Mouse (Mus musculus): Measurements from ENCODE around the gene Taar7d. TPM values are rescaled to one million over a fixed set of nuclear protein-coding genes. Genes with fewer than 3 reads are reported as not detected.

The Taar7d gene
- polyA plus RNA-seq, 1 experiment: not detected

DNA sequence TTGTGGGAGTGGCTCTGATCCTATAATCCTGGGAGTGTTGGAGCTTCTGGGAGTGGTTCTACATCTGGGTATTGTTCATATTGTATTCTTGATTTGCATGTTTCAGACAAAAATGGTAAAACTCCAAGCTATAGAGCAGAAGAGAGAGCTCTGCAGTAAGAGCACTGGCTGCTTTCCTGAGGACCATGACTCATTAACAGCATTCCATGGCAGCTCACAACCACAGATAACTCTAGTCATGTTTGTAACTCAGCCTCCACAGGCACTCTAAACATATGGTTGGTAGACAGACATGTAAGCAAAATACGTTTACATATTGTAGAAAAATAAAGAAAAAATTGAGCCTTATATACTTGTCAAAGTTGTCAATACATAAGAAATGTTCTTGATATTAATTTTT lies 20.6 kb upstream of the Taar7d start:
- TF ChIP-seq CTCF (IDR thresholded peaks at IDR 0.05; ENCODE audit: control insufficient read depth, insufficient read depth, insufficient replicate concordance, low read depth, low read length) (no peak), POLR2A (IDR thresholded peaks at IDR 0.05; ENCODE audit: control insufficient read depth, low read depth, low read length) (no peak)

DNA sequence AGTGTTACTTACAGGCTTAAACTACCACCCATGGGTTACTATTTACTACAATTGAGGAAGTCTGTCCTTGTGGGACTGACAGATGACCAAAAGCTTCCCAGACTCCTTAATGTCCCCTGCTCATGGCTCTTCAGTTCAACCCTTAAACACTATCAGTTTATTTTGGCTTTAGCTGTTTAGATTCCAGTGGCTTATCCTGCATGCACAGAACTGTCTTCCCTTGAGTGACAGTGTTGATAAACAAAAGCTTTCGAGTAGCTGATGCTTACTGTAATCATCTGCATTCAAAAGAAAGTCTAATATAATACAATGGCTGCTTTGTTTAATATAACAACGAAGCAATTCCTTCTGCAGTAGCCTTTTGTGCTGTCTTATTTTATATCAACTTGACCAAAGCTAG lies 20.0 kb upstream of the Taar7d start:
- no peak overlapping the region for H3K27ac ChIP-seq (ENCODE audit: control insufficient read depth, insufficient read depth, low read depth, low read length)
- no peak overlapping the region for H3K4me3 ChIP-seq (ENCODE audit: control insufficient read depth, low read depth, low read length)
- no peak for TF ChIP-seq CTCF (IDR thresholded peaks at IDR 0.05; ENCODE audit: control insufficient read depth, insufficient read depth, insufficient replicate concordance, low read depth, low read length)
- no peak for TF ChIP-seq POLR2A (IDR thresholded peaks at IDR 0.05; ENCODE audit: control insufficient read depth, low read depth, low read length)
- no peaks in the 10 kb centered on the region for H3K4me1 ChIP-seq (ENCODE audit: control insufficient read depth, insufficient read depth, low read length)
- no peaks in the 10 kb centered on the region for H3K36me3 ChIP-seq (ENCODE audit: control insufficient read depth, insufficient read depth, low read length)
- H3K27me3 ChIP-seq (ENCODE audit: control insufficient read depth, insufficient read depth, low read length): no peaks in the 10 kb centered on the region

More for the DNA sequence above, 20.6 kb upstream of the Taar7d start:
- no peaks in the 10 kb centered on the region for H3K36me3 ChIP-seq (ENCODE audit: control insufficient read depth, insufficient read depth, low read length)
- no peak overlapping the region for H3K4me3 ChIP-seq (ENCODE audit: control insufficient read depth, low read depth, low read length)
- H3K27me3 ChIP-seq (ENCODE audit: control insufficient read depth, insufficient read depth, low read length): no peaks in the 10 kb centered on the region
- H3K4me1 ChIP-seq (ENCODE audit: control insufficient read depth, insufficient read depth, low read length): no peaks in the 10 kb centered on the region
- H3K27ac ChIP-seq (ENCODE audit: control insufficient read depth, insufficient read depth, low read depth, low read length): no peak overlapping the region

DNA sequence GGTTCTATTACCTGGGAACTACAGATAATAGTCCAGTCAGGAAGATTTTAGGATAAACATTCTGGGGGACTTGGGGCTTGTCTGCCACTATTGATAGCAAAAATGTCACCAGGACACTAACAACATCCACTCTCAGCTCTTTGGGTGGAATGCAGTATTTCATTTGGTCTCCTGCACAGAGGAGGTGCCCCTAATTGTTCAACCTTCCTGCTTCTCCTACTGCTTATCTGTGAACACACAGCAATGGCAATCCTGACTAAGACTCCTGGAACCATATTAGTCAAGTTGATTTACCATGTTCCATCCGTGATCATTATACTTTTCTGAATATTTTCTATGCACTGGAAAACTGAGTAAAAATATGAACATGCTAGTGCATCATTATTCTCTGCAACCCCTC lies 18.9 kb upstream of the Taar7d start:
- Histone ChIP-seq H3K4me1 (ENCODE audit: control insufficient read depth, insufficient read depth, low read length) (no peaks in the 10 kb centered on the region), H3K4me3 (ENCODE audit: control insufficient read depth, low read depth, low read length) (no peak overlapping the region), H3K27ac (ENCODE audit: control insufficient read depth, insufficient read depth, low read depth, low read length) (no peak overlapping the region), H3K27me3 (ENCODE audit: control insufficient read depth, insufficient read depth, low read length) (no peaks in the 10 kb centered on the region), H3K36me3 (ENCODE audit: control insufficient read depth, insufficient read depth, low read length) (no peaks in the 10 kb centered on the region)
- TF ChIP-seq CTCF (IDR thresholded peaks at IDR 0.05; ENCODE audit: control insufficient read depth, insufficient read depth, insufficient replicate concordance, low read depth, low read length) (no peak), POLR2A (IDR thresholded peaks at IDR 0.05; ENCODE audit: control insufficient read depth, low read depth, low read length) (no peak)

DNA sequence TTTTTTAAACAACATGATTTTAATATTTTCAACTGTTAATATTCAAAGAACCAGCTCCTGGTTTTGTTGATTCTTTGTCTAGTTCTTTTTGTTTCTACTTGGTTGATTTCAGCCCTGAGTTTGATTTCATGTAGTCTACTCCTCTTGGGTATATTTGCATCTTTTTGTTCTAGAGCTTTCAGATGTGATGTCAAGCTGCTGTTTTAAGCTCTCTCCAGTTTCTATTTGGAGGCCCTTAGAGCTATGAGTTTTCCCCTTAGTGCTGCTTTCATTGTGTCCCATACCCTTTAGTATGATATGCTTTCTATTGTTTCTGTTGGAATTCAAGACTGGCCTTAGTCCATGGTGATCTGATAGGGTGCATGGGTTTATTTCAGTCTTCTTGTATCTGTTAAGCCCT lies 4.3 kb downstream of the Taar7d start:
- H3K4me1 ChIP-seq (ENCODE audit: control insufficient read depth, insufficient read depth, low read length): no peaks in the 10 kb centered on the region
- TF ChIP-seq CTCF (IDR thresholded peaks at IDR 0.05; ENCODE audit: control insufficient read depth, insufficient read depth, insufficient replicate concordance, low read depth, low read length): no peak
- TF ChIP-seq POLR2A (IDR thresholded peaks at IDR 0.05; ENCODE audit: control insufficient read depth, low read depth, low read length): no peak
- H3K27me3 ChIP-seq (ENCODE audit: control insufficient read depth, insufficient read depth, low read length): no peaks in the 10 kb centered on the region
- H3K36me3 ChIP-seq (ENCODE audit: control insufficient read depth, insufficient read depth, low read length): no peaks in the 10 kb centered on the region
- no peak overlapping the region for H3K27ac ChIP-seq (ENCODE audit: control insufficient read depth, insufficient read depth, low read depth, low read length)
- no peak overlapping the region for H3K4me3 ChIP-seq (ENCODE audit: control insufficient read depth, low read depth, low read length)

DNA sequence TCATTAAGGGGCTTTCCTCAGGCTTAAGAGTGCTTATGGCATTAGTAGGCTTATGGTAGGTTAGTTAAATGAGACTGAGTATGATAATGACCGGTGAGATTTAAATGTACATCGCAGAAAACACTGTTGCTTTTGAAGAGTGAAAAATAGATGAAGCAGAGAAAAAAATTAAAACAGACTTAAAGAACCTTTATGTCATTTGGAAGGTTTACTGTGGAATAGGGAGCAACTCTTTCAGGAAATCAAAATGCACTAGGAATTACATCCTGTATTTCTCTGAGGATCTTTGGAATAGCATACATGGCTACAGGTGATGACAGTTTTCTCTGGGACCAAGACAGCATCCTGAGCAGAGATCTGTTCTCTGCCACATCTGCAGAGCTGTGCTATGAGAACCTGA lies 10.3 kb downstream of the Taar7d start, which contains the start of gene Taar7e:
Taar7e (plus strand) TSS at position 301 of the 400 bp plus-strand sequence.
- no peak within 1 kb of the TSS for H3K4me3 ChIP-seq (ENCODE audit: control insufficient read depth, low read depth, low read length)
- no peaks in the 10 kb centered on the region for H3K27me3 ChIP-seq (ENCODE audit: control insufficient read depth, insufficient read depth, low read length)
- H3K4me1 ChIP-seq (ENCODE audit: control insufficient read depth, insufficient read depth, low read length): no peaks in the 10 kb centered on the region
- H3K36me3 ChIP-seq (ENCODE audit: control insufficient read depth, insufficient read depth, low read length): no peaks in the 10 kb centered on the region
- H3K27ac ChIP-seq (ENCODE audit: control insufficient read depth, insufficient read depth, low read depth, low read length): no peak within 1 kb of the TSS
- TF ChIP-seq CTCF (IDR thresholded peaks at IDR 0.05; ENCODE audit: control insufficient read depth, insufficient read depth, insufficient replicate concordance, low read depth, low read length) (no peak), POLR2A (IDR thresholded peaks at IDR 0.05; ENCODE audit: control insufficient read depth, low read depth, low read length) (no peak)

DNA sequence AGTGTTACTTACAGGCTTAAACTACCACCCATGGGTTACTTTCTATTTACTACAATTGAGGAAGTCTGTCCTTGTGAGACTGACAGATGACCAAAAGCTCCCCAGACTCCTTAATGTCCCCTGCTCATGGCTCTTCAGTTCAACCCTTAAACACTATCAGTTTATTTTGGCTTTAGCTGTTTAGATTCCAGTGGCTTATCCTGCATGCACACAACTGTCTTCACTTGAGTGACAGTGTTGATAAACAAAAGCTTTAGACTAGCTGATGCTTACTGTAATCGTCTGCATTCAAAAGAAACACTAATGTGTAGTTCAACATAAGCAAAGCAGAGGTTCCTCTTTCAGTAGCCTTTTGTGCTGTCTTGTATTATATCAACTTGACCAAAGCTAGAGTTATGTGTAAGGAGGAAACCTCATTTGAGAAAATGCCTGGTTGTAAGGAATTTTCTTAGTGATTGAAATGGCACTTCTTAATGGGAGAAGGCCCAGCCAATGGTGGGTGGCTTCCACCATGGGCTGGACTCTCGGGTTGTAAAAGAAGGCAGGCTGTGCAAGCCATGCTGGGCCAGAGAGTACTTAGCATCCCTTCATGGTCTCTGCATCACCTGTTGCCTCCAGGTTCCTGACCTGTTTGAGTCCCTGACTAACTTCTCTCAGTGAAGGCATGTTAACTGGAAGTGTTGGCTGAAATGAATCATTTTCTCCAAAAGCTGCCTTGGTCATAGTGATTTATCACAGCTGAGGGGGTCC lies 13.3 kb downstream of the Taar7d start:
- H3K36me3 ChIP-seq (ENCODE audit: control insufficient read depth, insufficient read depth, low read length): no peaks in the 10 kb centered on the region
- no peak overlapping the region for H3K4me3 ChIP-seq (ENCODE audit: control insufficient read depth, low read depth, low read length)
- H3K27ac ChIP-seq (ENCODE audit: control insufficient read depth, insufficient read depth, low read depth, low read length): no peak overlapping the region
- H3K4me1 ChIP-seq (ENCODE audit: control insufficient read depth, insufficient read depth, low read length): no peaks in the 10 kb centered on the region
- H3K27me3 ChIP-seq (ENCODE audit: control insufficient read depth, insufficient read depth, low read length): no peaks in the 10 kb centered on the region
- TF ChIP-seq CTCF (IDR thresholded peaks at IDR 0.05; ENCODE audit: control insufficient read depth, insufficient read depth, insufficient replicate concordance, low read depth, low read length) (no peak), POLR2A (IDR thresholded peaks at IDR 0.05; ENCODE audit: control insufficient read depth, low read depth, low read length) (no peak)

DNA sequence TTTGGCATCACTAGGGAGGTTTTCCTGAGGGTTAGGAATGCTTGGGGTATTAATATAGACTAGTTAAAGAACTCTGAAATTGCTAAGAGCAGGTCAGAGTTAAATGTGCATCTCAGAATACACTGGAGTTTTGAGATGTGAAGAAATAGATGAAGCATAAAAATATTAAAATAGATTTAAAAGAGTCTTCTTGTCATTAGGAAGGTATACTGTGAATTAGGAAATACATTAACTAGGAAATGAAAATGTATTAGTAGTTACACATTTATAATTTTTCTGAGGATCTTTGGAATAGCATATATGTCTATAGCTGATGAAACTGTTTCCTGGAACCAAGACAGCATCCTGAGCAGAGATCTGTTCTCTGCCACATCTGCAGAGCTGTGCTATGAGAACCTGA lies 22.2 kb downstream of the Taar7d start, which contains the start of gene Taar7f:
Taar7f (plus strand) TSS at position 301 of the 400 bp plus-strand sequence.
- Histone ChIP-seq H3K27ac (ENCODE audit: control insufficient read depth, insufficient read depth, low read depth, low read length) (no peak within 1 kb of the TSS), H3K4me3 (ENCODE audit: control insufficient read depth, low read depth, low read length) (no peak within 1 kb of the TSS), H3K36me3 (ENCODE audit: control insufficient read depth, insufficient read depth, low read length) (no peaks in the 10 kb centered on the region), H3K27me3 (ENCODE audit: control insufficient read depth, insufficient read depth, low read length) (no peaks in the 10 kb centered on the region), H3K4me1 (ENCODE audit: control insufficient read depth, insufficient read depth, low read length) (no peaks in the 10 kb centered on the region)
- TF ChIP-seq POLR2A (IDR thresholded peaks at IDR 0.05; ENCODE audit: control insufficient read depth, low read depth, low read length): no peak
- TF ChIP-seq CTCF (IDR thresholded peaks at IDR 0.05; ENCODE audit: control insufficient read depth, insufficient read depth, insufficient replicate concordance, low read depth, low read length): no peak
